11 mouse cellular contexts compared by ENCODE assay signal in the genomic region with DNA sequence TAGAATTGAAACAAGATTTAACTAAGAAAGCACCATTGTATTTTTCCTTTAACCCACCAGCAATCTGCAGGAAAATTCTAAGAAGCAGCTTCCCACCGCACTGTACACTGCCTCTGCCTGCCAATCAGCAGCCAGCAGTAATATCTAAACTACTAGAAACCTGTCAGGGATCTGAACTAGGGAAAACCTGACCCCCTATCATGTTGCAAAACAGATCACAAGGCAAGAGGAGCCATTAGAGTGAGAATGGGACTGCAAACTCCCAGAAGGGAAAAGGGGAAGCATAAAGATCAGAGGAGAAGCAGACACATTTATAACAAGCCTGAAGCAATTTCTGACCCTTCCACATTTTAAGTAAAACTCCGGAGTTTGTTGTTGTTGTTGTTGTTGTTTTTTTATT. TPM values are rescaled to one million over a fixed set of nuclear protein-coding genes. Genes with fewer than 3 reads are reported as not detected.
DNase-seq lines count a peak whose midpoint lies in the region; ATAC-seq and TF ChIP-seq lines count a peak whose summit lies in the region.
"Had no signal": no experiment of that assay in that cellular context is flagged by ENCODE, and none has a peak within 500 bp of the region (broad histone marks: within the 10 kb centered on the region; RNA-seq: fewer than 3 reads in every experiment).

No protein-coding gene starts in this region.

- peak overlapping the region; percentile 81 for H3K4me2 ChIP-seq in heart, embryonic 12.5 days
- H3K4me2 ChIP-seq in midbrain, embryonic 14.5 days (ENCODE audit: low read length): no peak overlapping the region
- H3K4me2 ChIP-seq in midbrain, postnatal 0 days (ENCODE audit: low read depth, low read length, poor library complexity, severe bottlenecking): no peak overlapping the region
- H3K4me2 ChIP-seq in liver, embryonic 12.5 days: peak overlapping the region; percentile 35

- no peaks in the 10 kb centered on the region for H3K36me3 ChIP-seq in heart, embryonic 12.5 days
- no peaks in the 10 kb centered on the region for H3K36me3 ChIP-seq in midbrain, embryonic 14.5 days (ENCODE audit: control insufficient read depth, insufficient read depth, low read length)
- H3K36me3 ChIP-seq in midbrain, postnatal 0 days (ENCODE audit: insufficient read depth, low read length): no peaks in the 10 kb centered on the region
- H3K36me3 ChIP-seq in liver, embryonic 12.5 days: no peaks in the 10 kb centered on the region
- H3K36me3 ChIP-seq: embryonic facial prominence, embryonic 15.5 days; neural tube, embryonic 12.5 days had no signal

- no peak for ATAC-seq in heart, embryonic 12.5 days (ENCODE audit: insufficient number of reproducible peaks, low FRiP score)
- ATAC-seq in midbrain, embryonic 14.5 days (ENCODE audit: low FRiP score, low TSS enrichment): no peak
- ATAC-seq in midbrain, postnatal 0 days (ENCODE audit: low FRiP score): no peak
- ATAC-seq in liver, embryonic 12.5 days: no peak
- no peak for ATAC-seq in monocyte, adult 5-6 weeks (replicated peaks; ENCODE audit: insufficient number of reproducible peaks, low FRiP score, low TSS enrichment, poor library complexity, severe bottlenecking)

- intact Hi-C loops in heart, postnatal 25 days (cut with DNase I): loop anchor here (5.0 to 10.0 kb wide), 3 partner anchors 49 to 374 kb away; partner anchors contain the start of gene Zfp330

- DNase-seq in heart, postnatal 25 days (ENCODE audit: low spot score): no peak
- peak; percentile 1 for DNase-seq in midbrain, embryonic 14.5 days
- DNase-seq in midbrain, postnatal 0 days (ENCODE audit: low spot score): no peak
- DNase-seq in retina, embryonic 14.5 days (ENCODE audit: low spot score): no peak
- no peak for DNase-seq in urinary bladder, adult 18-20 months (ENCODE audit: low spot score in 2 of 2)
- DNase-seq: lung, postnatal 4 days had no signal

- H3K4me3 ChIP-seq in heart, embryonic 12.5 days: peak overlapping the region; percentile 65
- no peak overlapping the region for H3K4me3 ChIP-seq in midbrain, embryonic 14.5 days (replicated peaks; ENCODE audit: low read depth, low read length)
- no peak overlapping the region for H3K4me3 ChIP-seq in midbrain, postnatal 0 days (ENCODE audit: low read depth, low read length)
- peak overlapping the region; percentile 53 for H3K4me3 ChIP-seq in liver, embryonic 12.5 days
- H3K4me3 ChIP-seq: neural tube, embryonic 12.5 days had no signal

- peak overlapping the region; percentile 71 for H3K27ac ChIP-seq in heart, embryonic 12.5 days (ENCODE audit: poor library complexity, severe bottlenecking)
- no peak overlapping the region for H3K27ac ChIP-seq in midbrain, embryonic 14.5 days (replicated peaks; ENCODE audit: low read depth, low read length)
- no peak overlapping the region for H3K27ac ChIP-seq in midbrain, postnatal 0 days (ENCODE audit: low read depth, low read length)
- H3K27ac ChIP-seq in liver, embryonic 12.5 days: no peak overlapping the region
- H3K27ac ChIP-seq: embryonic facial prominence, embryonic 15.5 days; neural tube, embryonic 12.5 days had no signal

- peaks cover 20% of the 10 kb centered on the region for H3K4me1 ChIP-seq in heart, embryonic 12.5 days (replicated peaks)
- peaks cover 11% of the 10 kb centered on the region; the same call in 1 of the 2 replicates for H3K4me1 ChIP-seq in midbrain, embryonic 14.5 days (ENCODE audit: control insufficient read depth, insufficient read depth, low read length)
- peaks cover 4% of the 10 kb centered on the region; the same call in 1 of the 2 replicates for H3K4me1 ChIP-seq in midbrain, postnatal 0 days (ENCODE audit: insufficient read depth, low read length)
- H3K4me1 ChIP-seq in liver, embryonic 12.5 days: peaks cover 13% of the 10 kb centered on the region; the same call in 1 of the 2 replicates

- 21% methylated on average over 2 of the region's 2 CpGs for WGBS in heart, embryonic 12.5 days
- WGBS in midbrain, embryonic 14.5 days: 74% methylated on average over 2 of the region's 2 CpGs
- WGBS in midbrain, postnatal 0 days: 63% methylated on average over 2 of the region's 2 CpGs
- 14% methylated on average over 2 of the region's 2 CpGs for WGBS in liver, embryonic 12.5 days (ENCODE audit: insufficient replicate concordance)

- peak overlapping the region; percentile 63; the same call in 1 of the 2 replicates for H3K9ac ChIP-seq in heart, embryonic 12.5 days
- no peak overlapping the region for H3K9ac ChIP-seq in midbrain, embryonic 14.5 days (replicated peaks; ENCODE audit: low read length)
- no peak overlapping the region for H3K9ac ChIP-seq in midbrain, postnatal 0 days (replicated peaks; ENCODE audit: low read length, poor library complexity, severe bottlenecking)
- no peak overlapping the region for H3K9ac ChIP-seq in liver, embryonic 12.5 days
- H3K9ac ChIP-seq: embryonic facial prominence, embryonic 15.5 days; neural tube, embryonic 12.5 days had no signal

- H3K27me3 ChIP-seq in heart, embryonic 12.5 days (replicated peaks): no peaks in the 10 kb centered on the region
- no peaks in the 10 kb centered on the region for H3K27me3 ChIP-seq in midbrain, embryonic 14.5 days (ENCODE audit: control insufficient read depth, insufficient read depth, low read length)
- H3K27me3 ChIP-seq in midbrain, postnatal 0 days (ENCODE audit: insufficient read depth, low read length): no peaks in the 10 kb centered on the region
- no peaks in the 10 kb centered on the region; the same call in 1 of the 2 replicates for H3K27me3 ChIP-seq in liver, embryonic 12.5 days (replicated peaks)
- H3K27me3 ChIP-seq: embryonic facial prominence, embryonic 15.5 days; neural tube, embryonic 12.5 days had no signal

- TF ChIP-seq CTCF in midbrain, postnatal 0 days (IDR thresholded peaks at IDR 0.05): no peak

- H3K9me3 ChIP-seq in heart, embryonic 12.5 days (replicated peaks): no peaks in the 10 kb centered on the region
- H3K9me3 ChIP-seq in midbrain, embryonic 14.5 days (ENCODE audit: control insufficient read depth, low read length): no peaks in the 10 kb centered on the region
- H3K9me3 ChIP-seq in midbrain, postnatal 0 days (ENCODE audit: low read length): no peaks in the 10 kb centered on the region
- H3K9me3 ChIP-seq in liver, embryonic 12.5 days (replicated peaks): no peaks in the 10 kb centered on the region
- H3K9me3 ChIP-seq: embryonic facial prominence, embryonic 15.5 days; neural tube, embryonic 12.5 days had no signal

RNA-seq across cellular contexts. Expression of gene Il15, which starts 2.0 kb away (rescaled TPM):
- polyA plus RNA-seq in heart, embryonic 12.5 days (2016; fragmentation: Nextera tagmentation; extraction: Ambion mirVana): 19.9 and 23.7 TPM in 2 replicates
- total RNA-seq in heart, postnatal 25 days (2021): 10 to 100 TPM; 29.5 to 34.6 TPM
- 0.72 and 1.1 TPM in 2 replicates for polyA plus RNA-seq in midbrain, embryonic 14.5 days (2014; fragmentation: Nextera tagmentation; extraction: Ambion mirVana)
- total RNA-seq in midbrain, postnatal 0 days (2014; rRNA removed): 1.9 TPM in 1 of 2 replicates, not detected in the other
- 1.2 and 1.9 TPM in 2 replicates for polyA plus RNA-seq in midbrain, postnatal 0 days (2015; fragmentation: Nextera tagmentation; extraction: Ambion mirVana)
- polyA plus RNA-seq in liver, embryonic 12.5 days (2016; fragmentation: Nextera tagmentation; extraction: Ambion mirVana): 3.6 and 3.8 TPM in 2 replicates
- total RNA-seq in monocyte, adult 5-6 weeks (2017): 15.1 to 28.4 TPM (median 16.8 TPM) in 3 replicates

Comparison
In these comparisons a context has a peak if more than half of its experiments do, and no peak if none do; other contexts are left out.
1. H3K4me2 ChIP-seq: peak in heart, embryonic 12.5 days (single experiment) and liver, embryonic 12.5 days (single experiment); none in midbrain, embryonic 14.5 days (single experiment) and midbrain, postnatal 0 days (single experiment).
2. H3K4me3 ChIP-seq: peak in heart, embryonic 12.5 days (single experiment) and liver, embryonic 12.5 days (single experiment); none in midbrain, embryonic 14.5 days (single experiment) and midbrain, postnatal 0 days (single experiment).